Mouse (Mus musculus): Measurements from ENCODE around the gene 1110051M20Rik. TPM values are rescaled to one million over a fixed set of nuclear protein-coding genes. Genes with fewer than 3 reads are reported as not detected.

Gene 1110051M20Rik
- polyA plus RNA-seq, 1 experiment from 2014 or later: 46.3 TPM

DNA sequence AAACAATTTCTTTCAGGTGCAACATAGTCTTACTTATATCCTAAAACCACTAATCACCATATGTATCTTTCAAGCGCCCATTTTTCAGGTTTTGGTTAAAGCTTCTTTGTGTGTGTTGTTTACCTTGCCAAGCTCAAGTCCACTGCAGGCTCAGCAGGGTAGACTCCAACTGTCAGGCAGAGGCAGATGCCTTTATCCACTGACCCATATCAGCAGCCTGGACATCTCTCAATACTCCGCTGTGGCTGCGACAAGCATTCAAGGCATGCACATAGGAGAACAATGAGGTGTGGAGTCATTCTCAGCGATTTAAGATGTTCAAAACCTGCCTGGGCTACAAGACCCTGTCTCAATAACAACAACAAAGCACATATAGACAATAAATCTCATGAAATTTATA, 50.4 kb downstream of the 1110051M20Rik start:
- Histone ChIP-seq H3K27me3 (ENCODE audit: control insufficient read depth, insufficient read depth, low read length) (no peaks in the 10 kb centered on the region), H3K4me2 (ENCODE audit: low read length) (no peak overlapping the region), H3K36me3 (ENCODE audit: control insufficient read depth, insufficient read depth, low read length) (no peaks in the 10 kb centered on the region), H3K9me3 (ENCODE audit: control insufficient read depth, low read length) (no peaks in the 10 kb centered on the region), H3K27ac (replicated peaks in 1 of 2; ENCODE audit: control insufficient read depth in 1 of 2, insufficient read depth in 1 of 2, low read depth in 2 of 2, low read length in 2 of 2) (no peak overlapping the region), H3K9ac (ENCODE audit: low read length) (no peak overlapping the region), H3K4me3 (ENCODE audit: control insufficient read depth in 1 of 2, insufficient read depth in 1 of 2, low read depth in 1 of 2, low read length in 2 of 2) (no peak overlapping the region), H3K4me1 (ENCODE audit: control insufficient read depth in 2 of 2, insufficient read depth in 2 of 2, low read length in 2 of 2) (peaks cover 2 to 6% of the 10 kb centered on the region in 2 experiments; a peak in 2 of 4 replicates)
- WGBS: 41% methylated on average over 4 of the region's 4 CpGs
- no peak for ATAC-seq (ENCODE audit: insufficient number of reproducible peaks, insufficient read depth, low FRiP score, low read depth)

DNA sequence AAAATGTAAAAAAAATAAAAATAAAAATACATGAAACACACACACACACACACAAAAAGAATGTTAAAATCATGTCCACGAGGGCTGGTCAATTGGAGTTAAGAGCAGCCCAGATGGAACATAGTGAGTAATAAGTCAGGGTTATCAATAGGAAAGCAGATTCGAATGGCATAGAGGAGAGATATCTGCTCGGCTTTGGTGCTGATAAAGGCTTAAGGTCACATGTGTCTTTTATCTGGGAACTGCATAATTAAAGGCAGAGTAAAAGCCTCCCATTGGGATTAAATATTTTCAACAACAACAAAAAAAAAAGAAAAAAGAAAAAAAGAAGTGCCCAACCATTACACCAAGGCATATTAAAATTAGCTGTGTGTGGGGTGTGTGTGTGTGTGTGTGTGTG, 55.8 kb downstream of the 1110051M20Rik start:
- H3K9ac ChIP-seq (ENCODE audit: low read length): no peak overlapping the region
- no peak for ATAC-seq (ENCODE audit: insufficient number of reproducible peaks, insufficient read depth, low FRiP score, low read depth)
- 21% methylated on average over 3 of the region's 3 CpGs for WGBS
- H3K4me3 ChIP-seq (ENCODE audit: control insufficient read depth in 1 of 2, insufficient read depth in 1 of 2, low read depth in 1 of 2, low read length in 2 of 2): no peak overlapping the region
- no peak overlapping the region for H3K4me2 ChIP-seq (ENCODE audit: low read length)
- H3K9me3 ChIP-seq (ENCODE audit: control insufficient read depth, low read length): no peaks in the 10 kb centered on the region
- H3K27ac ChIP-seq (replicated peaks in 1 of 2; ENCODE audit: control insufficient read depth in 1 of 2, insufficient read depth in 1 of 2, low read depth in 2 of 2, low read length in 2 of 2): no peak overlapping the region
- H3K27me3 ChIP-seq (ENCODE audit: control insufficient read depth, insufficient read depth, low read length): no peaks in the 10 kb centered on the region
- peaks cover 14 to 25% of the 10 kb centered on the region in 2 experiments for H3K4me1 ChIP-seq (ENCODE audit: control insufficient read depth in 2 of 2, insufficient read depth in 2 of 2, low read length in 2 of 2)
- H3K36me3 ChIP-seq (ENCODE audit: control insufficient read depth, insufficient read depth, low read length): no peaks in the 10 kb centered on the region

DNA sequence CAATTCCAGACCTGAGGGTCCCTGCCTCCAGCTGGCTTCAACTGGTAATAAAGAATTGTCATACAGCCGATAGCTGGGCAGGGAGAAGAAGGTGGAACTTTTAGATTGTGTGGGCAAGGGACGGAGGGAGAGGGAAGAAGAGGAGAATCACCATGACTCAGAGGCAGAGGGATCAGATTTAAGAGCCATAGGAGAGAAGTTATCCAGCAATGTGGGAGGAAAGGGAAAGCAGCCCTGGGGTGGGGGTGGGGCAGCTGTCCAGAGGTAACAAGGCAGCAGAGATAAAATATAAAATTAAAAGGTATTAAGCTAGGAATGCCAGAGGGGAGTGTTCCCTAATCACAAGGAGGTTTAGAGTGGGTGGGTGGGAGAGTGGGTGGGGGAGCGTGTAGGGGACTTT, 56.2 kb downstream of the 1110051M20Rik start:
- Histone ChIP-seq H3K4me1 (ENCODE audit: control insufficient read depth in 2 of 2, insufficient read depth in 2 of 2, low read length in 2 of 2) (peaks cover 14 to 29% of the 10 kb centered on the region in 2 experiments), H3K27me3 (ENCODE audit: control insufficient read depth, insufficient read depth, low read length) (no peaks in the 10 kb centered on the region), H3K9me3 (ENCODE audit: control insufficient read depth, low read length) (no peaks in the 10 kb centered on the region), H3K27ac (replicated peaks in 1 of 2; ENCODE audit: control insufficient read depth in 1 of 2, insufficient read depth in 1 of 2, low read depth in 2 of 2, low read length in 2 of 2) (no peak overlapping the region), H3K9ac (ENCODE audit: low read length) (no peak overlapping the region), H3K4me3 (ENCODE audit: control insufficient read depth in 1 of 2, insufficient read depth in 1 of 2, low read depth in 1 of 2, low read length in 2 of 2) (no peak overlapping the region), H3K4me2 (ENCODE audit: low read length) (no peak overlapping the region), H3K36me3 (ENCODE audit: control insufficient read depth, insufficient read depth, low read length) (no peaks in the 10 kb centered on the region)
- ATAC-seq (ENCODE audit: insufficient number of reproducible peaks, insufficient read depth, low FRiP score, low read depth): no peak
- 34% methylated on average over 3 of the region's 3 CpGs for WGBS

DNA sequence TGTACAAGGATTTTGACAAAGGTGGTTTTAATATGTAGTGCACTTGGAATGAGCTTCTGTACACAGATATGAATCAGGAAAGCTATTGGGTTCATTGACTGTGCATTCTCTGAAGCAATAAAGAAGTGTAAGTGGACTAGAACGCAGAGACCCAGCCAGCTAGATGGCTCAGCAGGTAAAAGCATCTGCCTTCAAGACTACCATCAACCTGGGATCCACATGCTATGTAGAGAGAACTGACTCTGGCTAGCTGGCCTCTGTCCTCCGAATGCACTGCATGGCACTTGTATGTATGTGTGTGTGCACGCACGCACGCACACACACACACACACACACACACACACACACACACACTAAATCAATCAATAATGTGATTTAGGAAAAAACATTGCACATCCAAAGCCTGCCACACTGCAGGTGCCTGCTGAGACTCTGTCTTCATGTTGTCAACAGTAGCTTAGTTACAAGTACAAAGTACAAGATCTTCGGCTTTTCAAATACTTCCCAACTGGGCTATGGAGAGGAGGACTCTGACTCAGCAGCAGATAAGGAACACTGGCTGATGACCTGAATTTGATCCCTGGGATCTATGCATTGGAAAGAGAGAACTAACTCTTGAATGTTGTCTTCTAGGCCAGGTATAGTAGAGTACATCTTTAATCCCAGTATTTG, 57.1 kb downstream of the 1110051M20Rik start:
- WGBS: 67% methylated on average over 6 of the region's 6 CpGs
- no peaks in the 10 kb centered on the region for H3K36me3 ChIP-seq (ENCODE audit: control insufficient read depth, insufficient read depth, low read length)
- no peak overlapping the region for H3K4me3 ChIP-seq (ENCODE audit: control insufficient read depth in 1 of 2, insufficient read depth in 1 of 2, low read depth in 1 of 2, low read length in 2 of 2)
- H3K9ac ChIP-seq (ENCODE audit: low read length): no peak overlapping the region
- no peaks in the 10 kb centered on the region for H3K9me3 ChIP-seq (ENCODE audit: control insufficient read depth, low read length)
- H3K27ac ChIP-seq (replicated peaks in 1 of 2; ENCODE audit: control insufficient read depth in 1 of 2, insufficient read depth in 1 of 2, low read depth in 2 of 2, low read length in 2 of 2): no peak overlapping the region
- no peak overlapping the region for H3K4me2 ChIP-seq (ENCODE audit: low read length)
- ATAC-seq (ENCODE audit: insufficient number of reproducible peaks, insufficient read depth, low FRiP score, low read depth): no peak
- H3K27me3 ChIP-seq (ENCODE audit: control insufficient read depth, insufficient read depth, low read length): no peaks in the 10 kb centered on the region
- peaks cover 14 to 31% of the 10 kb centered on the region in 2 experiments for H3K4me1 ChIP-seq (ENCODE audit: control insufficient read depth in 2 of 2, insufficient read depth in 2 of 2, low read length in 2 of 2)

DNA sequence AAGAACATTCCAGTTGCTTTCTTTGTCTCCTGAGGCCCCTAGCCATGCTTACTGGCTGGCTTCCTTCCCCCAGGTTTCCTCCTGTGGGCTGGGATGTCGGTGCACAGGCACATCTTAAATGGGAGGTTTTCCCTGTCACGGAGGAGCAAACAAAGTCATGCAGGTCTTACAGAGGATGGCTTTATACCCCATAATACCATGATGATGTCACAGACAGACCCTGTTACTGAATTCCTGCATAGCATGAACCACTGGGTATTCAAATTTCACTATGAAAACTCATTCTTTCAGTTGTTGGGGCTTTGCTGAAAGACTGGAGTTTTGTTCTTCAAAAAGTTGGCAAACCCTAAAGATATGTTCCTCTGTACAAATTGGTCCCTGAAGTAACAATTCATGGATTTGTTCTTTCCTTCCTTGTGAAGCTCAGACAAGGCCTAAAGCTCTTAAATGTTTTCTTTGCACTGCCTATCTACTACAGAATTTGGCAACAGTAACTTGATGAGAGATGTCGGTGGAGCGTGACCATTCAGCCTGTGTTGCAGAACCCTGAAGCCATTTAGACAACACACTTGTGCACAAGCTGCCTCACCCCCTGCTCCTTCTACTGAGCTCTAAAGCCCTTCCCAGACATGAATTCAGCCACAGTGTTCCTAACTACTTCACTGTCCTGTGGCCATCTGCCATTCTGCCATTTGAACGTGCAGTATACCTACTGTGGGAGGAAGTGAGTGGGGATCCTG, 57.8 kb downstream of the 1110051M20Rik start:
- H3K36me3 ChIP-seq (ENCODE audit: control insufficient read depth, insufficient read depth, low read length): no peaks in the 10 kb centered on the region
- no peak overlapping the region for H3K4me3 ChIP-seq (ENCODE audit: control insufficient read depth in 1 of 2, insufficient read depth in 1 of 2, low read depth in 1 of 2, low read length in 2 of 2)
- no peak for ATAC-seq (ENCODE audit: insufficient number of reproducible peaks, insufficient read depth, low FRiP score, low read depth)
- H3K4me1 ChIP-seq (ENCODE audit: control insufficient read depth in 2 of 2, insufficient read depth in 2 of 2, low read length in 2 of 2): peaks cover 14 to 31% of the 10 kb centered on the region in 2 experiments
- H3K27ac ChIP-seq (replicated peaks in 1 of 2; ENCODE audit: control insufficient read depth in 1 of 2, insufficient read depth in 1 of 2, low read depth in 2 of 2, low read length in 2 of 2): 0 out of 4 replicates have a peak overlapping the region, but pooled peaks of 1 of the 2 experiments have one; percentile 15
- 50% methylated on average over 5 of the region's 5 CpGs for WGBS
- no peaks in the 10 kb centered on the region for H3K27me3 ChIP-seq (ENCODE audit: control insufficient read depth, insufficient read depth, low read length)
- H3K4me2 ChIP-seq (ENCODE audit: low read length): no peak overlapping the region
- no peaks in the 10 kb centered on the region for H3K9me3 ChIP-seq (ENCODE audit: control insufficient read depth, low read length)
- no peak overlapping the region for H3K9ac ChIP-seq (ENCODE audit: low read length)

DNA sequence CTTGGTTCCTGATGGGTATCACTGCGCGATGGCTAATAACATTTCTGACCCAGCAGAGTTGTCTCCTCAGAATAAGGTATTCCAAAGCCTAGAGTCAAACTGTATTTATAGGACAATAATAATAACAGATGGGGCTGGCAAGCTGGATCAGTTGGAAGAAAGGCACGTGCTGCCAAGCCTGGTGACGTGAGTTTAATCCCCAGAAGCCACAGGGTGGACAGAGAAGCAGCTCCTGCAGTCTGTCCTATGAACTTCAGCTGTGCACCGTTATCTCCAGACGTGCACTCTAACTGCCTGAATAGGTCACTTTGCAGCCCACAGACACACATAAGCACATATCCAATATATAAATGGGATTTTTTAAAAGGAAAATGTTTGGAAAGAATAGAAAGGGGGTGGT, 61.2 kb downstream of the 1110051M20Rik start:
- Histone ChIP-seq H3K4me1 (ENCODE audit: control insufficient read depth in 2 of 2, insufficient read depth in 2 of 2, low read length in 2 of 2) (peaks cover 11 to 20% of the 10 kb centered on the region in 2 experiments), H3K27me3 (ENCODE audit: control insufficient read depth, insufficient read depth, low read length) (no peaks in the 10 kb centered on the region), H3K4me2 (ENCODE audit: low read length) (no peak overlapping the region), H3K36me3 (ENCODE audit: control insufficient read depth, insufficient read depth, low read length) (no peaks in the 10 kb centered on the region), H3K27ac (replicated peaks in 1 of 2; ENCODE audit: control insufficient read depth in 1 of 2, insufficient read depth in 1 of 2, low read depth in 2 of 2, low read length in 2 of 2) (no peak overlapping the region), H3K4me3 (ENCODE audit: control insufficient read depth in 1 of 2, insufficient read depth in 1 of 2, low read depth in 1 of 2, low read length in 2 of 2) (no peak overlapping the region), H3K9me3 (ENCODE audit: control insufficient read depth, low read length) (no peaks in the 10 kb centered on the region), H3K9ac (ENCODE audit: low read length) (no peak overlapping the region)
- no peak for ATAC-seq (ENCODE audit: insufficient number of reproducible peaks, insufficient read depth, low FRiP score, low read depth)
- 59% methylated on average over 6 of the region's 6 CpGs for WGBS

DNA sequence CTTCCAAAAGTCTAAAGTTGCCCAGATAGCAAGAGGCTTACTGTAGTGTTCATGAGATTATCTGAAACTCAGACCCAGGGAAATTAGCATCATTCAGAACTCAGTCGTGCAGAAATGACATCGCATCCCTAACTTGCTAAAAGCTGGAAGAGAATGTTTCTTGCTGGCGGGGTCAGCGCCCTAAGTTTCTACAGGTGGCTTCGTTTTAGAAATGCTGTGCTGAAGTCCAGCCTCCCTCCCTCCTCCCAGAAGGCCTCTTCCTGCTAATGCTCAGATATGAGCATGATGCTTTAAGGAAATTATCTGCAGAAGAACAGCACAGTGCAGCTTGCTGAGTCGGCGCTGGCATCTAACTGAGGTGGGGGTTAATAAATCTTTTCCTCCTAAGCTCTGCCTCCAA, 67.5 kb downstream of the 1110051M20Rik start:
- 39% methylated on average over 7 of the region's 7 CpGs for WGBS
- Histone ChIP-seq H3K27ac (replicated peaks in 1 of 2; ENCODE audit: control insufficient read depth in 1 of 2, insufficient read depth in 1 of 2, low read depth in 2 of 2, low read length in 2 of 2) (no peak overlapping the region), H3K4me2 (ENCODE audit: low read length) (no peak overlapping the region), H3K36me3 (ENCODE audit: control insufficient read depth, insufficient read depth, low read length) (no peaks in the 10 kb centered on the region), H3K4me1 (ENCODE audit: control insufficient read depth in 2 of 2, insufficient read depth in 2 of 2, low read length in 2 of 2) (peaks cover 4 to 8% of the 10 kb centered on the region in 2 experiments; a peak in 3 of 4 replicates), H3K27me3 (ENCODE audit: control insufficient read depth, insufficient read depth, low read length) (no peaks in the 10 kb centered on the region), H3K4me3 (ENCODE audit: control insufficient read depth in 1 of 2, insufficient read depth in 1 of 2, low read depth in 1 of 2, low read length in 2 of 2) (no peak overlapping the region), H3K9ac (ENCODE audit: low read length) (no peak overlapping the region), H3K9me3 (ENCODE audit: control insufficient read depth, low read length) (no peaks in the 10 kb centered on the region)
- ATAC-seq (ENCODE audit: insufficient number of reproducible peaks, insufficient read depth, low FRiP score, low read depth): no peak
